8 mouse cellular contexts compared by ENCODE assay signal in the genomic region with DNA sequence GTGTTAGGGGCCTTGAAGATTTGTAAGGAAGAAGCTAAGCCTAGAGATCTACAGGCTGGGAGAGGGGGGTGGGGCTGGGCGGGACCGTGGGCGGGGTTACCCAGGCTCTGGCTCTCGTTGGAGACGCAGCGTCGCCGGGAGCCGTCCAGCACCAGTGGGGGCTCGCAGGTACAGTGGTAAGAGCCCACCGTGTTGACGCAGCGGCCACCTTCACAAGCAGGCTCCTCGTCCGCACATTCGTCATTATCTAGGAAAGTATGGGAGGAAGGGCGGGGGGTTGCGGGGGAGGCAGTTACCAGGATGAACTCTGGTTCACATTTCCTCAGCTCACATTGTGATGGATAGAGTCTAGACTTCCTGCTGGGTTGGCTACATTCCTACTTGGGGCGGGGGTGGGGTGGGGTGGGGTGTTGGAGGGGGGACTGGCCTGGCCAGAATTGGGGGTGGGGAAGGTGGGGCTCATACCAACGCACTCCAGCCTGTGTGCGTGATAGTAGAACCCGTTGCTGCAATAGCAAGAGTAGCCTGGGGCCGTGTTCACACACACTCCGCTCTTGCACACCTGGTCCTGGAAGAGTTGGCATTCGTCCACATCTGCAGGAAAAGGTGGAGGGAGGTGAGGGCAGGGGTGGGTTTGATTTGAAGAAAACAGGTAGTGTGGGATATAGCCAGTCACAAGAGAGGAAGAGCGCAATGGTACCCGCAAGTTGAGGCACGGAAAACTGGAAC. TPM values are rescaled to one million over a fixed set of nuclear protein-coding genes. Genes with fewer than 3 reads are reported as not detected.
DNase-seq lines count a peak whose midpoint lies in the region; ATAC-seq and TF ChIP-seq lines count a peak whose summit lies in the region.
"Had no signal": no experiment of that assay in that cellular context is flagged by ENCODE, and none has a peak within 500 bp of the region (broad histone marks: within the 10 kb centered on the region; RNA-seq: fewer than 3 reads in every experiment).

No protein-coding gene starts in this region.

- peak overlapping the region; percentile 81 for H3K9ac ChIP-seq in ES-E14 (ENCODE audit: insufficient read depth, low read depth, low read length, poor library complexity, severe bottlenecking)
- H3K9ac ChIP-seq in hindbrain, postnatal 0 days (replicated peaks; ENCODE audit: low read length): no peak overlapping the region

- H3K4me1 ChIP-seq in ES-E14 (ENCODE audit: control insufficient read depth in 2 of 2, insufficient read depth in 2 of 2, low read length in 2 of 2, poor library complexity in 1 of 2): peaks cover 7 to 14% of the 10 kb centered on the region in 2 experiments
- no peaks in the 10 kb centered on the region for H3K4me1 ChIP-seq in hindbrain, postnatal 0 days (ENCODE audit: insufficient read depth, low read length)

- H3K27ac ChIP-seq in ES-E14 (ENCODE audit: insufficient read depth, low read depth, low read length, poor library complexity, severe bottlenecking): peak overlapping the region; percentile 98
- H3K27ac ChIP-seq in hindbrain, postnatal 0 days: no peak overlapping the region

- in situ Hi-C loops in ES-E14 (cut with MboI; ENCODE audit: low sequenced_read_pairs in 2 of 2, unreplicated experiment in 2 of 2): no loop called here

- peak overlapping the region; percentile 51 for H3K4me2 ChIP-seq in hindbrain, postnatal 0 days (ENCODE audit: low read depth, low read length)

- H3K36me3 ChIP-seq in ES-E14 (ENCODE audit: control insufficient read depth, insufficient read depth, low read length, poor library complexity, severe bottlenecking): peaks cover 21% of the 10 kb centered on the region
- no peaks in the 10 kb centered on the region for H3K36me3 ChIP-seq in hindbrain, postnatal 0 days (ENCODE audit: insufficient read depth, low read length)

- ATAC-seq in hindbrain, postnatal 0 days: no peak

- no peaks in the 10 kb centered on the region for H3K27me3 ChIP-seq in hindbrain, postnatal 0 days (ENCODE audit: insufficient read depth, low read length)

- WGBS in hindbrain, postnatal 0 days: 17% methylated on average over 28 of the region's 28 CpGs

- no peaks in the 10 kb centered on the region for H3K9me3 ChIP-seq in ES-E14 (ENCODE audit: control insufficient read depth, insufficient read depth, low read depth, low read length)
- H3K9me3 ChIP-seq in hindbrain, postnatal 0 days (ENCODE audit: low read length): no peaks in the 10 kb centered on the region; the same call in 1 of the 2 replicates

- no peak for TF ChIP-seq CTCF in hindbrain, postnatal 0 days (IDR thresholded peaks at IDR 0.05; ENCODE audit: low read depth)

- H3K4me3 ChIP-seq in ES-E14 (ENCODE audit: insufficient read depth in 1 of 2, low read depth in 1 of 2, low read length in 2 of 2, poor library complexity in 1 of 2, severe bottlenecking in 1 of 2): peak overlapping the region; percentile 64
- peak overlapping the region; percentile 23 for H3K4me3 ChIP-seq in hindbrain, postnatal 0 days (ENCODE audit: low read length)
- H3K4me3 ChIP-seq: myocyte had no signal

- no peak for DNase-seq in ES-E14 (ENCODE audit: low read depth, low spot score)
- peak; percentile 65 for DNase-seq in embryo, embryonic 11 days
- no peak for DNase-seq in hindbrain, postnatal 0 days (ENCODE audit: low spot score)
- peak; percentile 50 for DNase-seq in lung, postnatal 10 days
- DNase-seq in spleen, postnatal 10 days (ENCODE audit: low spot score in 2 of 2): no peak
- DNase-seq in adipocyte (ENCODE audit: low spot score): no peak
- no peak for DNase-seq in thymus, postnatal 14 days

TF ChIP-seq in ES-E14, 5 proteins besides CTCF, POLR2A, EP300 and RAD21:
- TF ChIP-seq MAFK (IDR thresholded peaks at IDR 0.05; ENCODE audit: insufficient read depth, low read depth, low read length): no peak
- TF ChIP-seq HCFC1 (IDR thresholded peaks at IDR 0.05; ENCODE audit: borderline replicate concordance, insufficient read depth, low read length): 0 out of 2 replicates have a peak, but pooled peaks have one; percentile 29
- no peak for TF ChIP-seq ZNF384 (IDR thresholded peaks at IDR 0.05; ENCODE audit: low read depth, low read length)
TF ChIP-seq in ES-E14: peak in this region for 1.

RNA-seq across cellular contexts. Expression of a gene that starts 28.5 kb away (rescaled TPM):
- total RNA-seq in ES-E14 (2012; rRNA removed): 65.8 and 114 TPM in 2 replicates
- total RNA-seq in hindbrain, postnatal 0 days (2014; rRNA removed): 34.8 and 41.2 TPM in 2 replicates
- polyA plus RNA-seq in hindbrain, postnatal 0 days (2015; fragmentation: Nextera tagmentation; extraction: Ambion mirVana): 10.5 and 10.6 TPM in 2 replicates

RNA-seq across cellular contexts. Expression of a gene that starts 46.8 kb away (rescaled TPM):
- 28.8 and 45.5 TPM in 2 replicates for total RNA-seq in ES-E14 (2012; rRNA removed)
- total RNA-seq in hindbrain, postnatal 0 days (2014; rRNA removed): 27.0 and 31.2 TPM in 2 replicates
- 20.0 and 20.2 TPM in 2 replicates for polyA plus RNA-seq in hindbrain, postnatal 0 days (2015; fragmentation: Nextera tagmentation; extraction: Ambion mirVana)

RNA-seq across cellular contexts. Expression of a gene that starts 48.2 kb away (rescaled TPM):
- 1.4 and 1.5 TPM in 2 replicates for total RNA-seq in ES-E14 (2012; rRNA removed)
- not detected in 2 replicates for total RNA-seq in hindbrain, postnatal 0 days (2014; rRNA removed)
- polyA plus RNA-seq in hindbrain, postnatal 0 days (2015; fragmentation: Nextera tagmentation; extraction: Ambion mirVana): not detected in 2 replicates

RNA-seq across cellular contexts. Expression of a gene that starts 50.8 kb away (rescaled TPM):
- total RNA-seq in ES-E14 (2012; rRNA removed): 11.9 and 14.1 TPM in 2 replicates
- 140 and 161 TPM in 2 replicates for total RNA-seq in hindbrain, postnatal 0 days (2014; rRNA removed)
- polyA plus RNA-seq in hindbrain, postnatal 0 days (2015; fragmentation: Nextera tagmentation; extraction: Ambion mirVana): 55.9 and 59.5 TPM in 2 replicates

Comparison
In these comparisons a context has a peak if more than half of its experiments do, and no peak if none do; other contexts are left out.
1. DNase-seq: peak in embryo, embryonic 11 days (single experiment) and lung, postnatal 10 days (single experiment); none in ES-E14 (single experiment), hindbrain, postnatal 0 days (single experiment), spleen, postnatal 10 days (0 of 2), adipocyte (single experiment) and thymus, postnatal 14 days (single experiment).